Mouse (Mus musculus): Measurements from ENCODE around the gene Atp2a1.

Gene Atp2a1

DNA sequence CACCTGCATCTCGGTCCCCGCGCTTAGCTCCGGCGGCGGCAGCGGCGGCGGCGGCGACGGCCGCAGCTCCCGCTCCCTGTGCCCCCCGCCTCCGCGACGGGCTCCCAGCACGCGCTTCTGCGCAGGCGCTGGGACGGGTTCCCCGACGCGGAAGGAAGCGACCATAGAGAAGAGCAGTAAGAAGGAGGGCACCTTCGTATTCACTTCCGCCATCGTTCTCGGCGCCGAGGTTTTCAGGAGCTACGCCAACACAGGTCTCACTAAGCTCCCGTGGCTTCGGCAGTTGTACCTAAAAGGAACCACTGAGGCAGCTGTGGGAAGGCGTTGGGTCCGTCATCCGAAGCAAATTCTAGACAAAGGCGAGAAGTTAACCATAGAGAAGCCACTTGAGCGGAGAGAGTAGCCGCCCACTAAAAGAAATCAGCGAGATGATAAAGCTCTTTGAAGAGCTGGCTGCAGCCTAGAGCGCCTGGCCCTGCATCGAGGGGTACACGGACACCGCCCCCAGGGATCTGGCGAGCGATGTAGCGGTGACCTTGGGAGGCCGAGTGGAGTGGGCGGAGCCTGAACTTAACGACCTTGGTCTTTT is 12.2 kb upstream of the Atp2a1 start, which contains the start of gene Sh2b1:
Gene Sh2b1, minus strand, starts transcription at position 432 of the 589 bp plus-strand sequence.
- in situ Hi-C loops (cut with MboI; ENCODE audit: low pct_unique_long_range_greater_than_20kb in 1 of 2, low sequenced_read_pairs in 2 of 2, unreplicated experiment in 1 of 2), result no loop called here

GRCm38 (mm10) chr7:126474486-126474955 is 11.6 kb upstream of the Atp2a1 start:
- in situ Hi-C loops (cut with MboI; ENCODE audit: low pct_unique_long_range_greater_than_20kb in 1 of 2, low sequenced_read_pairs in 2 of 2, unreplicated experiment in 1 of 2), result no loop called here

DNA sequence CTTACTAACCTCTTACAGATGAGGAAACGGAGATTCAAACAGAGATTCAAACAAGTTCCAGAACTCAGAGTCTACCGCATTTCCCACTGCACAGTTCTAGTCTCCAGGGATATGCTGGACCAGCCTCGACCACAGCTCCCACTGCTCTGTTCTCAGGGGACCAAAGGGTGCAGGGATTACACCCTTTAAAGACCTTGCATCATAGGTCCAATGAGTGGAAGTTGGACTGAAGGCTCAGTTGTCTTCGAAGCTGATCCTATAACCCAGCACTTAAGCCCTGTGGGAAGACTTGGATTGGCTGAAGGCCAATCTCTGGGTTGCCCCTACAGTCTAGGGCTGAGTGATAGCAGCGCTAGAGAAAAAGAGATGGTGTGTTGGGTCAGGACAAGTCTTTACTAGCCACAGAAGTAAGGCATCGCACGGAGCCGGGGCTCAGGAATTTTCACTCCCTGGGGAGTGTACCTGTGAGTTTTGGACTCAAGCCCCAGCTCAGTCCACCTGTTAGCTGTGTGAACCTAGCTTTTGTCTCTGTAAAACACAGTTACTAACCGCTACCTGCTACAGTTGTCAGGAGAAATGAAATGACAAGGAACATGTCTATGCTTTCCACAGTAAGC is 10.7 kb upstream of the Atp2a1 start:
- in situ Hi-C loops (cut with MboI; ENCODE audit: low pct_unique_long_range_greater_than_20kb in 1 of 2, low sequenced_read_pairs in 2 of 2, unreplicated experiment in 1 of 2), result no loop called here

DNA sequence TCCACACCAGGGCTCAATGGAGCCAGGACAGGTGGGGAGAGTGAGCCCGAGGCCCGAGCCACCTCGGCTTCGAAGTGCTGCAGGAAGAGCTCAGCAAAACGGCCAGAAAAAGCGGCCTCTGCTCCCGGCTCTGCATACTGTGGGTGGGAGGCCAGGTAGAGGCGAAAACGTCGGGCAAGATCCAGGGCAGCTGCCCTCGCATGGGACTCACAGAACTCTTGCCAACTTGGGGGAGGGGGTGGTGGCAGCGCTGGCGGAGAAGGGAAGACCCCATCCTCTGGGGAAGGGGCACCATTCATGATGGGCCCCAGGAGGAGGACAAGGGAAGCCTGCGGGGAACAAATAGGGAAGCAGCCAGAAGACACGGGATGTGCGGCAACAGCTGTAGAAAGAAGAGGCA is 9.8 kb upstream of the Atp2a1 start:
- in situ Hi-C loops (cut with MboI; ENCODE audit: low pct_unique_long_range_greater_than_20kb in 1 of 2, low sequenced_read_pairs in 2 of 2, unreplicated experiment in 1 of 2), result no loop called here

DNA sequence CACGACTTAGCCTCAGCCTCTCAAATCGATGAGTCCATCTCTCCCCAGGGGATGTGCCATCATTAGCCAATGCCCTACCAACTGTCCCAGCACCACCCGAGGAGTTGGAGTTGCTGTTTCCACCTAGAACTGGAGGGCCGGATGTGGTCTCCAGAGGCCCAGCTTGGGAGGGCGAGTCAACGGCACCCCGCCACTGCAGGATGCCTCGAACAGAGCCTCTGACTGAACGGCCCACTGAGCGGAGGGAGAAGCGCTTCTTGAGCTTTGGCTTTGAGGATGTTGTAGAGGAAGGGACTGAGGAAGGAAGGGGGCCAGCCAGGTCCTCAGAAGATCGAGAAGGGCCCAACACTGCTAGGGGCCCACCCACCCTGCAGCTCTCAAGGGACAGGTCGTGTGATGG is 9.4 kb upstream of the Atp2a1 start:
- in situ Hi-C loops (cut with MboI; ENCODE audit: low pct_unique_long_range_greater_than_20kb in 1 of 2, low sequenced_read_pairs in 2 of 2, unreplicated experiment in 1 of 2), result no loop called here

- in situ Hi-C loops (cut with MboI; ENCODE audit: low pct_unique_long_range_greater_than_20kb in 1 of 2, low sequenced_read_pairs in 2 of 2, unreplicated experiment in 1 of 2), result no loop called here
These were observed 8.9 kb upstream of the Atp2a1 start for GRCm38 (mm10) chr7:126471853-126472252.

- in situ Hi-C loops (cut with MboI; ENCODE audit: low pct_unique_long_range_greater_than_20kb in 1 of 2, low sequenced_read_pairs in 2 of 2, unreplicated experiment in 1 of 2), result no loop called here
These were observed 8.5 kb upstream of the Atp2a1 start for GRCm38 (mm10) chr7:126471361-126471760.

DNA sequence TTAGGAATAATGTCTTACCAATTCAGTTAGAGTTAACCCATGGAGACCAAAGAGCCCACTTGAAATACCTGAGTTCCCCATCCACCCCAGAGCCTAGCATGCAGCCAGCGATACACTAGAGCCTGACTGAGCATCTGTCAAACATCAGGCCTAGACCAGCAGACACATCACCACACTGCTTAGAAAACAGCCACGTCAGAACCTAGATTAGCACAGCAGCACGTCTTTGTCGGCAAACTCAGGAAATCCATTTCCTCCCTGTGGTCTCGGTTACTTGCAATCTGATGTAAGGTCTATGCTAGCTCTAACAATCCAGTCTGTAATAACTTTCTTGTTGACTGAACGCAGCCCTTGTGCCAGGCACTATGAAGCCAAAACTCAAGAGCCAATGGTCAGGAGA is 7.2 kb upstream of the Atp2a1 start:
- in situ Hi-C loops (cut with MboI; ENCODE audit: low pct_unique_long_range_greater_than_20kb in 1 of 2, low sequenced_read_pairs in 2 of 2, unreplicated experiment in 1 of 2), result no loop called here

DNA sequence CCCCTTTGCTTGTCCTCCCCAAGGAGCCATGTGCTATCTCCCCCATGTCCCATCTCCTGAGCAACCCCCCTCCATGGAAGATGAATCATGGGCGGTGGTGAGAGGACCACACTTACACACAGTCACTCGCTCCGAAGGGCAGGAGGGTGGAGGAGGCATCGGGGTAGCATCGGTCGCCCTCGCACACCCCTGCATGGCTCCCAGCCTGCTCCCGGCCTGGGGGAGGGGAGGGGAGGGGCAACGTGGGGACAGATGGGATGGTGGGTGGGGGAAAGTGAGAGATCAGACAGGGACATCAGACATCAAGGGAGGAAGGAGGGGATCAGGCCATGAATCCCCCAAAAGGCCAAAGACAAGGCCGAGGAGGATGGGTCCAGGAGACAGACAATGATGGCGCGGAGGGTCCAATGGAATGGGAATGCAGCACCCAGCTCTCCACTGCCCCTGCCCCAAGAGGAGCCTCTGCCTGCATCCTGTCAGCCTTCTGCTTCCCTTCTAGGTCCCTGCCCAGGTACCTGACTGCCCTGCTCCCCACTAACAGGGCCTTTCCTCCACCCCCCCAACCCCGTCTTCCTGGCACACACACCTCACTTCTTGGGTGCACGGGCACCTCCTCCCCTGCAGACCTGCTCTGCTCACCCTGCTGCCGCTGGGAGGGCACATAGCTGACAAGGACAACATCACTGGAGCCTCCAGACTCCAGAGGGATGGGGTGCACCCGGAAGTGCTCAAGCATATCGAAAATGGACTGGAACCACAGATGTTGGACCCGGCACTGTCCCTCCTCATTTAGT is 5.1 kb upstream of the Atp2a1 start:
- in situ Hi-C loops (cut with MboI; ENCODE audit: low pct_unique_long_range_greater_than_20kb in 1 of 2, low sequenced_read_pairs in 2 of 2, unreplicated experiment in 1 of 2), result no loop called here

DNA sequence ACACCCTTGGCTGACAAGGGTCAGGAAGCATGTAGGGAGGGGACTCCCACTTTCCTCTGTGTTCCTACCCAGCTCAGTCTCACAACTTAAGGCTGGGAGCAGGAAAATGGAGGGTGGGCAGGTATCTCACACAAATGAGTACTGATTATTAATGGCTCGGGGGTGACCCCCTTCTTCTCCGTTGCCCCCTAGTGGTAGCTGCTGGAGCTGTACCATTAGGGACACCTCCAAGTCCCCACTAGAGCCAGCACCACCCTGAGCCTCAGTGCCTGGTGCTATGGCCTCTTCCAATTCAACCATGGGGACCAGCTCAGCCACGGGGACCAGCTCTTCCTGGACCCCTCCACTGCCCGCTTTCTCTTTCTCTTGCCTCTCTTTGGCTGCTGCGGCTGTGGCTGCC is 4.4 kb upstream of the Atp2a1 start:
- in situ Hi-C loops (cut with MboI; ENCODE audit: low pct_unique_long_range_greater_than_20kb in 1 of 2, low sequenced_read_pairs in 2 of 2, unreplicated experiment in 1 of 2), result no loop called here

DNA sequence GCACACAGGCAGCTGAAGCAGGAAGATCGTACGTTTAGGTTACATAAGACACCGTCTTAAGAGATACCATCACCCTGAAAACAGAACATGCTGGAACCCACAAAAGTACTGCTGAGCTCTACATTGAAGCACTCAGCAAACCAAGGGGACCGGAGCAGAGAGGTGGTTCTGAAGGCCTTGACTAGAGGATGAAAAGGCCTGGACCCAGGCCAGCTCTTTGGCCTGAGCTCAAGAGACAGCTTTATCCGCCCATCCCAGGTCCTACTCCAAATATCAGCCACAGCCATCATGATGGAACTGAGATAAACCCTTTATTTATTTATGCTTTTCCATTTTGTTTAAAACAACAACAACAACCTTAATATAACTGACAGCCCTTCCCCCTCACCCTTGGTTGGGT is 3.8 kb upstream of the Atp2a1 start:
- in situ Hi-C loops (cut with MboI; ENCODE audit: low pct_unique_long_range_greater_than_20kb in 1 of 2, low sequenced_read_pairs in 2 of 2, unreplicated experiment in 1 of 2), result no loop called here

GRCm38 (mm10) chr7:126466116-126466515 is 3.2 kb upstream of the Atp2a1 start:
- in situ Hi-C loops (cut with MboI; ENCODE audit: low pct_unique_long_range_greater_than_20kb in 1 of 2, low sequenced_read_pairs in 2 of 2, unreplicated experiment in 1 of 2), result no loop called here

GRCm38 (mm10) chr7:126465246-126466030 is 2.5 kb upstream of the Atp2a1 start:
- in situ Hi-C loops (cut with MboI; ENCODE audit: low pct_unique_long_range_greater_than_20kb in 1 of 2, low sequenced_read_pairs in 2 of 2, unreplicated experiment in 1 of 2), result no loop called here

DNA sequence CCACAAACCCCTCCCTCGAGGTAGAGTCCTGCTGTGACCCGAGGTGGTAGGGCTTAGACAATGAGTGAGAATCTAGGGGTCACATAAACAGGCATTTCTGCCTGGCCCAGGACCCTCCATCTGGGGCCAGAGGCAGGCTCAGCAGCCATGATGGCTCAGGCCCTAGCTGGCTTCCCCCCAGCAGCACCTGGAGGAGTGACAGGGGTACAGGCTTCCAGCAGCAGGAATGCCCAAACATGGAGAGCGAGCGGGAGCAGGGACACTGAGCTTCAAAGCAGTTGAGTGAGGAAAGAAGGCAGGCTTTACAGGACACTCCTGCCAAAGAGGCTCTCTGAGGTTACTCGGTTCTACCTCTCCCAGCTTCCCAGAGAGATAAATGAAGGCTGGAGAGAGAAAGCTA is 1.9 kb upstream of the Atp2a1 start:
- in situ Hi-C loops (cut with MboI; ENCODE audit: low pct_unique_long_range_greater_than_20kb in 1 of 2, low sequenced_read_pairs in 2 of 2, unreplicated experiment in 1 of 2), result no loop called here

DNA sequence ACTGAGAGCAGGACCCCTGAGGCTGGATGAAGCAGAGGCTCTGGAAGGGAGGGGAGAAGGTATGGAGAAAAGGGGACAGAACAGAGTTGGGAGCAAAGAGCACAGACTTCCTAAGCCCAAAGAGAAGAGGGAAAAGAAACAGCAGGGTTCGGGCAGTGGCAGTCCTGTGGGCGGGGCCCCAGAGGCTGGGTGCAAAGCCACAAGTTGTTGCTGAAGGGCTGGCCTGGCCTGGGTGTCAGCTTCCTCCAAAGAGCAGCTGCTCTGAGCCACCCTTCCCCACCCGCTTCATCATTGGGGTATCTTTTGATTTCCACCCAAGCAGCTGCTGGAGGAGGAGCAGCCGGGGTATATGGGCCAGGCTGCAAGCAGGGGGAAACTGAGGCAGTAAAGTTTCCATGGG is 1.2 kb upstream of the Atp2a1 start:
- in situ Hi-C loops (cut with MboI; ENCODE audit: low pct_unique_long_range_greater_than_20kb in 1 of 2, low sequenced_read_pairs in 2 of 2, unreplicated experiment in 1 of 2), result no loop called here

GRCm38 (mm10) chr7:126463547-126463946 is 639 bp upstream of the Atp2a1 start:
- in situ Hi-C loops (cut with MboI; ENCODE audit: low pct_unique_long_range_greater_than_20kb in 1 of 2, low sequenced_read_pairs in 2 of 2, unreplicated experiment in 1 of 2), result no loop called here

DNA sequence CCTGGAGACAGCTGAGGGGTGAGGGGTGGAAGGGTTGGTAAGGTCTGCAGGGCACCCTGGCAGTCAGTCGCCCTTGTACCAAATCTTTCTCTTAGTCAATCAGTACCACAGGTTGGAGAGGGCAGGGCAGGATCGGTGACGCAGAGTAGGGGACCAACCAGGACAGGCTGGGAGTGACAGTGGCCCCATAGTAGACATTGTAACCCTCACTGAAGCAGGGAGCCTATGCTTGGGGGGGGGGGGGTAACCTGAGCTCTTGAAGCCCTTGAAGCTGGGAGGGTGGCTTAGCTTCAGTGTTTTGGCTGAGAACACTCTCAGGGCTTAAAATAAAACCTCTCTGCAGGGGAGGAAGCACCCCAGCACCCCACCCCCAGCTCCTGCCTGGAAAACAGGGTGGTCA is 1.3 kb downstream of the Atp2a1 start:
- in situ Hi-C loops (cut with MboI; ENCODE audit: low pct_unique_long_range_greater_than_20kb in 1 of 2, low sequenced_read_pairs in 2 of 2, unreplicated experiment in 1 of 2), result no loop called here

GRCm38 (mm10) chr7:126460623-126461399 is 2.1 kb downstream of the Atp2a1 start:
- in situ Hi-C loops (cut with MboI; ENCODE audit: low pct_unique_long_range_greater_than_20kb in 1 of 2, low sequenced_read_pairs in 2 of 2, unreplicated experiment in 1 of 2), result no loop called here

Measured in mouse embryonic stem cell (cell line).